Mouse (Mus musculus): Measurements from ENCODE around the gene Tmem94.

Tmem94 gene

DNA sequence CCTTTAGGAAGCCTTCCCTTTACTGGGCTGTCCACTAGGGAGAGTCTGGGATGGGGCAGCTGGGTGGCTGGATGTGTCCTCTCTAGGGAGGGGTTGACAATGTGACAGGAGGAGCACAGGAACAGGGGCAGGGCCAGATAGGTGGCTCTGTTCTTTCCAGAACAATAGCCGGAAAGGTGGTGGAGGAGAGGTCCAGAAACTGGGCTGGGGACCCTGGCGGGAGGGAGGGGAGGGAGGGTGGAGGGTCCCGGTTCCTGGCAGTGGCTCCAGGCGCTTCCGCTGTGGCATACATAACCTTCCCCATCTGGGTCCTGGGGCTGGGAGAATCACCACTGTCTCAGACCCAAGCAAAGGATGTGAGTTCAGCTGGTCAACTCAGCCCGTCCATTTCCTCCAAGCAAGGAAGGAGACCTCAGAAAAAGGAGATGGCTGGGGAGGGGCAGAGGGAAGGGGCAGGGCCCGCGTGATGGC is 44.1 kb downstream of the Tmem94 start:
- peak; percentile 77 to 85 for DNase-seq

DNA sequence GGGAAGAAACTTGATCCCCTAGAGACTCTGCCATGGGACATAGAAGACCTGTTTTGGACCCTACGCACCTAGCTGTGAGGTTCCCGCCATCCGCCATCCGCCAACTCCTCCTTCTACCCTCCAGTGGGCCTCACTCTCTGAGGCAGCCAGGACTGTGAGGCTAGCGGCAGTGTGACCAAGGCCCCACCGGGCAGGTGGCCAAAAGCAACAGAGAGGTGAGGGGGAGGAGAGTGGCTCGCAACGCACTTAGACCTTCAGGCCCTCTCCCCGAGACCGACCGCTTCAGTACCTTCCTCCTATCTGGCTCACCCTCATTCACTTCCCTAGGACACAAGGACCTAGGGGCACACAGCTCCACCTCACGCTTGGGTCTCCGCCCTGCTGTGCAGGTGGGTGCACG is 45.1 kb downstream of the Tmem94 start:
- peak; percentile 67 to 84 for DNase-seq

DNA sequence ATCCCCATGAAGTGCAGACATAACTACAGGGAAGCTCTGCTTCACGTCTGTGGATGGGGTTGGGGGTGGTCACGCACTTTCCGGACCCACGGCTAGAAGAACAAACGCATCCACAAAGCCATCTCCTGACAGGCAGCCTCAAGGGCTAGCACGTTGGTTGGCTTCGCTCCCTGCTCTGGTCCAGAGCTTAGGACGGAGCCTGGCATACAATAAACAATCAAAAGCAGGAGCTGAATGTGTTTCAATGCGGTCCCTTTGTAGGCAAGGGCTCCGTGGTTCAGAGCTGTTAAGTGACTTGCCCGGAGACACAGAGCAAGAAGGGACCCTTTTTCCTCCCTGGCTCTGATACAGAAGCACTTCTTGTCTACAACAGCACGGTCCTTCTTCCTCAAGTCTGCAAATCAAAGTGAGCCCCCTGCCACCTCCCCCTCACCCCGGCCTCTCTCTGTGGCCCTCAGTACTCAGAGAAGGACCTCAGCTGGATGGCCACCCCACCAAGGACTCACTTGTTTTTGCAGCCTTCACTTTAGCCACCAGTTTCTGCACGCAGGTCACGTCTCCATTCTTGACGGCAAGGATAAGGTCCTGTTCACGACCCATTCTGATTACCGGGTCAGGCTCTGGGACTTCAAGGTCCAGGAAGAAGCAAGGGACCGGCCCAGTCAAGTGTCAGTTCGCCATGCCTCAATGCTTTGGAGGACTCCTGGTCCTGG is 46.3 kb downstream of the Tmem94 start:
- no peak for DNase-seq

DNA sequence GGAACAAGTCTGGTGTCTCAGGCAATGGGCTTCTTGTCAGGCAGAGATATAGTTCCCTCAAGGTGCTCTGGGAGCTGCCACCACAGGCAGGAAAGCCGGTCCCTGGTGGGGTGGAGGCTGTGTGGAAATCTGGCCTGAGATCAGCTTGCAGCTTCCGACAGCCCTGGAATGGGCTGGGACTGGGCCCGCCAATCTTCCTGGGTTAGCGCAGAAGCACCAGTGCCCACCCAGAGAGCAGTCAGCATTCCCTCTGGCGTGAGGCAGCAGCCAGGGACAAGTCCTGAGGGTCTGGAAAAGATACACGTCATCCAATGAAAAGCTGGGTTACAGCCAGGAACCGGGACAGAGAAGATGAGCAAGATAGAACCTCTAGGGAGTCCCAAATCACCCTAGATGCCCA is 46.9 kb downstream of the Tmem94 start:
- peak; percentile 67 to 79 for DNase-seq

DNA sequence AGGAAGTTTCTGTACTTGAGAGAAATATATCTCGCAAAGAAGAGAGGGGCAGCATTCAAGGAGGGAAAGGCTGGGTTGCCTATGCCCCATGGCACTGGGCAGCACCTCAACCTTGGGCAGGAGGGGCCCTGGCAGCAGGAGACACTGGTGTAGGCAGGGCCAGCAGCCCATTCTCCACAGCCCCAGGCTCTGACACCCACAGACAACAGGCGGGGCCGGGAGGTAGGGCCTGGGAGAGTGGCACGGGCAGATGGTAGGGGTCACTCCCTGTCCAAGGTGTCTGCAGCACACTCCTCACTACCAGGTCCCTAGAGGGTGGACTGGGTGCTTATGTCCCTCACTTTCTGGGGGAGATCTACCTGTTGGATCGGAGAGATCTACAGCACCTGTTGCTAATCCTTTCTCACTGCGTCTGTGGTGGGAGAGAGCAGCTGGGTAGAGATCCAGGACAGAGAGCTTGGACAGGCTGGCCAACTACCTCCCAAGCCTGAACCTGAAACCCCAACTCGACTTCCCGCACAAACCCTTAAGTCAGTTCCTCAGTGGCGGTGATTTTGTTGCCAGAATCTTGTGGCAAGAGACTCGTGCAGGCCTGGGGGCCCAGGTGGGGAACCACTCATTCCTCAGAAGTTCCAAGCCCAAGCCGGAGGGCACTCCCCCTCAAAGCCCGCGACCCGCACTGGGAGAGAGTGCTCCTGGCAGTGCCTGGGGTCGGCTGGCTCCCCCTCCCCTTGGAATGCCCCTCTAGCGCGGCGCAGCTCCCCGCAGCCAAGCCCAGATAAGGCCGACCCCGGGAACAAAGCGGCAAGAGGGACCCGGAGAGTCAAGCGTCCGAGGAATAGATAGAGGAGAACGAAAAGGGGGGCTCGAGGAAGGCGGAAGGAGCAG is 47.5 kb downstream of the Tmem94 start:
- peak in 1 of 2 experiments; percentile 52 for DNase-seq

DNA sequence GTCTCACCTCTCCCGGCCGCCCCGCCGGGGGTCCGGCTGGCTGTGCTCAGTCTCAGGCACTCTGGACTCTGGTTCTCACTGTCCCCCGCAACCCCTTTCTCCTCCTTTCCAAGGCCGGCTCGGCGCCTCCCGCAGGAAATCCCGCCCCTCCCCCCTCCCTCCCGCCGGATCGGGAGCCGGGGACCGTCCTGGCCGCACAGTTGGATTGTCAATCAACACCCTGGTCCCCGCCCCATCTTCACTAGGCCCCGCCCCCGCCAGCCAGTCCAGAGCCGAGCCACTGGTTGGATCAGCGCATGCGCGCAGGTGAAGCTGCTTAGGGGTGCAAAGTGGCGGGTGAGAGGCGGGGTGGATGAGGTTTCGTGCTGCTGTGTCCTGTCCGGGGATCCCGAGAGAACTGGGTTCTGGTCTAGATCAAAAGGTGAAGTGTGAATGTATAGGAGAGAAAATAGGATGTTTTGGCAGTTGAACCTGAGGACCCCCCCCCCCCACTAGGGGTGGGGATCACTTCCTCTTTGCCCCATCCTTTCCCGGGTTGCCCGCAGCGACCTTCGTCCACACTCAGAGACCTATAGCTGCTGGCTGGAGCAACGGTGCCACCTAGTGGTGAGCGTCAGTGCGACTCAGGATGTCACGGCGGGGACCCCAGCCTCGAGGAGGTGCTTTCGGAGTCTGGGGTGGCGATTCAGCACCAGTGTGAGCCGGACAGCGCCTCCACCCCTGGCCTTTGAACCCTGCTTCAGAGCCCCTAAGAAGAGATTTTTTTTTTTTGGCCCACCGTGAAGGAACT is 48.5 kb downstream of the Tmem94 start, which contains the start of gene Caskin2:
Gene Caskin2 (minus strand): TSS at position 133 of the 790 bp plus-strand sequence.
- DNase-seq: peak; percentile 96 to 98

- peak; percentile 83 to 84 for DNase-seq
Observed at GRCm38 (mm10) chr11:115814605-115815450, 49.6 kb downstream of the Tmem94 start, which contains the start of gene Tsen54. Gene Tsen54 (plus strand): TSS chr11:115814724.

DNA sequence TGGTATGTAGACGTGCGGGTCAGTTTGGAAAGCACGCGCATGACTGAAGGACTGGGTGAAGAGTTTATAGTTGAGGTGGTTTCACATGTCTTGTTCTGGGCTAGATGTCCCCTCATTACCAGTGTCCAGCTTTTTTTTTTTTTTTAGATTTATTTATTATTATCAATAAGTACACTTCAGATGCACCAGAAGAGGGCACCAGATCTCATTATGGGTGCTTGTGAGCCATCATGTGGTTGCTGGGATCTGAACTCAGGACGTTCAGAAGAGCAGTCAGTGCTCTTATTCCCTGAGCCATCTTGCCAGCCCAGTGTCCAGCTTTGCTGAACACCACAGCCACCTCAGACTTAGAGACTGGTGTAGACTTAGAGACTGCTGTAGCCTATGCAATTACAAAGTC is 52.1 kb downstream of the Tmem94 start:
- no peak for DNase-seq

DNA sequence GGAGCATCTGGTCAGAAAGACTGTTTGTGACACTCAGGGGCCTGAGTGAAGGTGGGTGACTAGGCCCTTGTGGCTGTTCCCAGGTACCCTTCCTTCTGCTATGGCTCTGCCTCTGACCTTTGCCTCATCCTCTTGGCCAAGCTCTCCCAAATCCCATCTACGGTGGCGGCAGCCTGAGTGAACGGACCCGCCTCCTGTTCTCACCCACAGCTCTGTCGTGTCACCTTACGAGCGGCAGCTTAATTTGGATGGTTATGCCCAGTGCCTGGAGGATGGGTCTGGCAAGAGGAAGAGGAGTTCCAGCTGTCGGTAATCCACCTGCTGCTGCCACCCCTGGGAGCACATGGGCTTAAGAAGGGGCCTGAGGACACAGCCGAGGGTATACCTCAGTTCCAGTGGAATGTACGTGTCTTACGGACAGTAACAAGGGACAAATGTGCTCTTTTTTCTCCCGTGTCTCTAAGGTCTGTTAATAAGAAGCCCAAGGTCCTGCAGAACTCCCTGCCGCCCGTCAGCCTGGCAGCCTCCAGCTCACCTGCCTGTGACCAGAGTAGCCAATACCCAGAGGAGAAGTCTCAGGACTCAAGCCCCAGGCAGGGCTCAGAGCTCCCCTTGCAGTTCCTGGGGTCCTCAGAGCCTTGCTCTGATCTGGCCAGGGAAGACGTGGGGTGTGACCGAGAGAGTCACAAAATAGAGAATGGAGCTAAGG is 54.8 kb downstream of the Tmem94 start:
- no peak for DNase-seq

GRCm38 (mm10) chr11:115821001-115821400 is 55.8 kb downstream of the Tmem94 start:
- DNase-seq: no peak

GRCm38 (mm10) chr11:115823774-115824740 is 58.8 kb downstream of the Tmem94 start, which contains the start of gene Llgl2:
Gene Llgl2 (plus strand): TSS chr11:115824049.
- peak; percentile 92 to 96 for DNase-seq

- no peak for DNase-seq
Observed at GRCm38 (mm10) chr11:115824813-115825212, 59.6 kb downstream of the Tmem94 start.

- DNase-seq: no peak
Observed at GRCm38 (mm10) chr11:115826487-115826886, 61.3 kb downstream of the Tmem94 start.

DNA sequence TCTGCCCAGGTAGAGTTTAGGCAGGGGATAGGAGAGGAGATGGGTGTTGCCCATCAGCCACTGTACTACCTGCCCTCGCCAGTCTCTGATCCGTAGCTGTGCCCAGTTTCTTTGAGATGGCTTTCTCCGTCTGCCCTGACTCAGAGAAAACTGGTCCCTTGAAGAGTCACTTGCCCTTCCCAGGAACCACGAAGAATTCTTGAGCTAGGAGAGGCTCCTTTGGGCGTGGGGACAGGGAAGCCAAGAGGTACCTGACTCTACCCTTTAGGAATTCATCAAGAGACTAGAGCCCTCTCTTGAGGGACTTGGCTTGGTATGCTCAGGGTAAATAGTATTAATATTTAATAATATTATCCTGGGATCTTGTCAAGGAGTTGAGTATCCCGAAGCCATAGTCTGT is 62.4 kb downstream of the Tmem94 start:
- DNase-seq: peak; percentile 65 to 77

DNA sequence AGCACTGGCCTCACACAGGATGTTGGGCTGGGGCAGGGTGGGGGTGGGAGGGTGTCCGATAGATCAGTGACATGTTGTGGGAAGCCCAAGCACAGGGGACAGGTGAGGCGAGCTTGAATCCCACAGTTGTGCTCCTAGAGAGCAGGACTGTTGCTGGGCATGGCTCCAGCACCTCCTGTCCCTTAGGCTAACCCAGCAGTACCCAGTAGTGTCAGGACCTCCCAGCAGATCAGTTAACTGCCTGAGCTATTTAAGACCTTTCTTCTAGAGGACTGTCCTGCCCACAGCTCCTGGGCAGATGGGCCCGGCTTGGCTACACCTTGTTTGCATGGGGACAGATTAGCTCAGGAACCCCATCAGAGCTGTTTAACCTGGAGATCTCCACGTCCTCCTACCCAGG is 63.8 kb downstream of the Tmem94 start:
- DNase-seq: no peak

DNA sequence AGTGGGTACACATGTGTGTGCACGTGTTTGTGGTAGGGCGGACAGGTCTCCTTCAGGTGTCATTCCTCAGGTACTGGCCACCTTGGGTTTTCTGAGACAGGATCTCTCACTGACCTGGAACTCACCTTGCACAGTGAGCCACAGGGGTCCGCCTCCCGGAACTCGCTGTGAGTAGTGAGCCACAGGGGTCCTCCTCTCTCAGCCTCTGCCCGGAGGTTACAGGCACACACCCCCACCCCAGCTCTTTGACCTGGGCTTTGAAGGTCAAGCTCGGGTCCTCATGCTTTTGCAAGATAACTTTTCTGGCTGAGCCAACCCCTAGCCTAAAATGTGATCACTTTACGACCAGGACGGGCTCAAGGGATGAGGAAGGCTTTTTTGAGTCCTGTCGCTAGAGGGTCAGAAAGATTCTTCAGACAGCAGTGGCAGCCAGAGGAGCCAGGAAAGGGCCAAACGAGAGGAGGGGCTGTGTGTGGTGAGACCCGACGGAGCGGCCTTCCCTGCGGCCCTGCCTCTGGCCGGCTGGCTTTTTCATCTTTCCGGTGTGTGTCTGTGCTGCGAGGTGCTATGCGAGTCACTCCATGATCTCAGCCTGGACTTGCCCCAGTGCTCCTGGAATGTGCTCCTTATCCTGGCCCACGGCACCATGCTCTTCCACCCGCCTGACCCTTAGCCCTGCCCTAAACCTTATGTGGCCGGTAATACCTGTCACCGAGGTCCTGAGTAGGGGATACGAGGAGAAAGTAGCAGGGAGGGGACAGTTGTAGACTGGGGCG is 65.5 kb downstream of the Tmem94 start:
- peak in 1 of 2 experiments; percentile 3 for DNase-seq

DNA sequence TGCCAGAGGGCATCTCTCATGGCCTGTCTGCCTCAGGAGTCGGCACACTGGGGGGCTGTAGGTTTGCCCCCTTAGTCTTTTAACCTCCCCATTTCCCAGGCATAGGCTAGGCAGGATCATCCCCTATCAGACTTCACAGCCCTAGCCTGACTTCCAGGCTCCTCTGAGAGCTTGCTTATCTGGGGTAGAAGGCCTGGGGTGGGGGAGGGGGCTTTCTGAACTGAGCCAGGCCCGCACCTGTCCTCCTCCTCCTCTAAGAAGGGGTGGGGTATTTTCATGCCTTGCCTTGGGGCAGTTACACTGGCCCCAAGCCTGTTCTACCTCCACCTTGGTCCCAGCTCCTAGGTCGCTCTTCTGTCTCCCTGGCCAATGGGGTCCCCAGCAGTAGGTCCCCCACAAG is 66.3 kb downstream of the Tmem94 start:
- DNase-seq: no peak

- peak; percentile 39 to 51 for DNase-seq
Observed at GRCm38 (mm10) chr11:115832064-115832463, 66.8 kb downstream of the Tmem94 start.

DNA sequence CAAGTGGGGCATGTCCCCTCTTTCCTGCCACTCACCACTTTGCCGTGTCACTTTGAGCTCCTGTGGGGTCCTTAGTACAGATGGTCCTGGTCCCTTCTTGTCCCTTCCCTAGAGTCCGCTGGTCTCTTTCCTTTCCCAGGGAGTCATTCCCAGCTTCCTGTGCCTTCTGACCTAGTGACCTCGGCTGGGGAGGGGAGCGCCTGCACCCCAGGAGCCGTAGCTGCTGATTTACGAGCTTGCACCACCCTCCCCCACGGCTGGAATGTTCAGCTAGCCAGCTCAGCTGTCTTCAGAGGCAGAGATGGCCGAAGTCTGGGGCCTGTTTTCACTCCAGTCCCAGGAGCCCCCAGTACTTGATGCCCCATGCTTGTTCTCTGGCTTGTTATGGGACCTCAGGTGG is 67.3 kb downstream of the Tmem94 start:
- DNase-seq: peak; percentile 58 to 67

All from lung, adult 18-20 months (tissue).